Mouse (Mus musculus): Measurements from ENCODE around the gene Il1r2.

DNA sequence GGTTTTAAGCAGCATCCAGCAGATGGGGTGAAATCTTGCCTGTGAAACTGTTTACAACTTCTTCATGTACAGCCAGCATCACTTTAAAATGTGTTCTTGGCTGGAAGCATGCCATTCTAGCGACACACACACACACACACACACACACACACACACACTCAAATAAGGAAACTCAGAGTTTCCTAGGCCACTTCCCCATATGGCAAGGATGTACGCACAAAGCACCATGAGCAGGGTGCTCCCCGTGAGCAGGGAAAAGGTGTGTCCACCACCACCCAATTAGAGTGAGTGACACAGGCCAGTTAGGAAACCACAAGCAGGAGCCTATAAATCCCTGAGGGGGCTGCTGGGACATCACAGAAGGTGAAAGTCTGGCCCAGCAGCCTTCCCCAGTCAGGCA is 10.5 kb downstream of the Il1r2 start:
- no peak for TF ChIP-seq POLR2A (IDR thresholded peaks at IDR 0.05; ENCODE audit: control insufficient read depth, low read depth, low read length)
- no peak for TF ChIP-seq CTCF (IDR thresholded peaks at IDR 0.05; ENCODE audit: control insufficient read depth, insufficient read depth, insufficient replicate concordance, low read depth, low read length)

Measured in testis, adult 2 months (tissue).